Mouse (Mus musculus): ENCODE measurements around the gene Slc23a3.

DNA sequence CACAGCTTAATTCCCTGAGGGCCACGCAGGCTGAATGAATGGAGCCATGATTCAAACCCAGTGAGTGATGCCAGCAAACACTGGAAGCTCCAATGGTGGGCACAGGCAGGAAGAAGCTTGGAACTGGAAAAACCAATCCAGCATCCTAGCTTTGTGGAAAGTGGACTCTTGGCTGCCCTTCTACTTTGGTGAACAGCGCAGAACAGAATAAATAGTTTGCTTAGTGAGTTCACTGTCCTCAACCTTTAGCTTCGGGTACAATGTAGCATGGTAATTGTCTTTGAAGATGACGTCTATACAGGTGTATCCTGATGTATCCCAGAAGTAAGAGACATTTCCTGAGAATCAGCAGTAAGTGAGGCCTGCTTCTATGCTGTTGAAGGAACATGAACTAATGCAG lies 15.0 kb upstream of the Slc23a3 start:
- TF ChIP-seq CTCF (IDR thresholded peaks at IDR 0.05; ENCODE audit: low read depth, low read length), result no peak
- TF ChIP-seq EP300 (IDR thresholded peaks at IDR 0.05; ENCODE audit: insufficient read depth, low read depth, low read length), result no peak
- TF ChIP-seq POLR2A (IDR thresholded peaks at IDR 0.05; ENCODE audit: insufficient read depth, low read length), result no peak

All from ES-Bruce4 (cell line).